Mouse (Mus musculus) layer of hippocampus, postnatal 14 days (tissue): ENCODE data around the gene B430305J03Rik. TPM values are rescaled to one million over a fixed set of nuclear protein-coding genes. Genes with fewer than 3 reads are reported as not detected.

Experiments used
- DNase-seq, 2 experiments: peaks; one replicate each; pipeline ENCODE4 v3.0.0; 2021 to 2022; ENCODE audit warnings: low spot score in 2 of 2, mixed read lengths in 1 of 2
- long read RNA-seq, 2 experiments: library from polyadenylated mRNA; stranded (forward); transcript quantifications; one replicate each; pipeline ENCODE4 v2.0.0; 2021
- total RNA-seq, 2 experiments: library from RNA; stranded (reverse); gene quantifications; 2 replicates each; pipeline ENCODE4 v1.2.3; 2021

B430305J03Rik gene
- 1 to 10 TPM; 1.9 to 2.9 TPM for total RNA-seq
- long read RNA-seq, experiment 1, partial matches to known transcripts = 0 of 2 reads
- long read RNA-seq, experiment 1, other reads (novel, unspliced or antisense) = 0 of 2 reads
- long read RNA-seq, experiment 2, partial matches to known transcripts = 0 of 3 reads
- long read RNA-seq, experiment 2, other reads (novel, unspliced or antisense) = 0 of 3 reads

DNA sequence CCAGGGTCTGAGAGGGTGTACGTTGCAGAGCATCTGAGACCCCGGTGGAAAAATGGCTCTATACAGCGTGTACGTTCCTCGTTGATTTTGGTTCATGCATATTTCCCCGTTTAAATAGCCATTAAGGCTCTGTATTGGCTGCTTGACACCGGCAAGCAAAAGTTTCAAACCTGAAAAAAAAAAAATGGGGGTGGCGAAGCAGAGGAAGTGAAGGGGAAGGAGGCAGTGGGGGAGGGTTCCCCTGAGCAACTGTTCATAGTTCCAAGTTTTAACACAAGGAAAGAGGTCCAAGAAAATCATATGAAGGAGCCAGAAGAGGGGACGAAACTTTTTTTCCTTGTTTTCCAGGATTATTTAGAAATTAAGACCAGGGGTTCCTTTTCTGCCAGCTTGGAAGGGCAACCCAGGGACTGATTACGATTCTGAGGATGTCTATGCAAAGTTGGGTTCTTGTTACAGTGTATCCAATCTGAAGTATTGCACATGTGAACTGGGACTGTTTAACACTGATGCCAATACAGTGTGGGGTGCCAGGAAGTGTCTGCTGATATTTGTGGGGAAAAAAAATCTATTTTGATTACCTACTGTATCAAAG is at the start of gene B430305J03Rik:
B430305J03Rik (minus strand) TSS at position 173 of the 595 bp plus-strand sequence.
- DNase-seq = peak in 1 of 2 experiments; percentile 31

DNA sequence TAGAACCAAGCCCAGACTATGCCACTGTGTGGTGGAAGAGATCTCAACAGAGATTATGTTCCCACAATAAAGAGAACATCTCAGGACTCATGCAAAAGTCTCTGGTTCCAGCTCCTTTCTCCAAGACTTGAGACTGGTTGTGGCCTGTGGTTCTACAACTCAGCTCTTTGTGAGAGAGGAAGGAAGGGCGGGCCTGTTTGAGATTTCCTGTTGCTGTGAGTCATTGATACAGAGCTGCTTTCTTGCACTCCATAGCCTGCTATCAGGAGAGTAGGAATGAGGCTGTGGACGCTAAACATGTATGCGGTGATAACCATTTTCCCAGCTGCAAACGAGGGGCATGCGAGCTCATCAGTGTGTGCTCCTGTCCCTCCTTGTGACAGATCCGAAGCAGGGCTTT is 43.9 kb upstream of the B430305J03Rik start:
- DNase-seq = no peak

DNA sequence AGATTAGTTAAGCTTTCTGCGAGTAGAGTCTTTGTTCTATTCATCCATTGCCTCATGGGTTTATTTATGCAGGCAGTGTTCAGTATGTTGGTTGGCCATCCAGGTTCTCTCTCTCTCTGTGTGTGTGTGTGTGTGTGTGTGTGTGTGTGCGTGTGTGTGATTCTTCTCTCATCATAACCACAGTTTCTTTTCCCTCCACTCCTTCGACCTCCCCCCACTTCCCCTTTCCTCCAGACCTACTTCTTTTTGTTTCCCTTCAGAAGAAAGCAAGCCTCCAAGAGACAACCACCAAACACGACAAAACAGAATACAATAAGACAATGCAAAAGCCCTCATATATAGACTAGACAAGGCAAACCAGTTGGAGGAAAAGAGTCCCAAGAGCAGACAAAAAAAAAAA is 41.2 kb upstream of the B430305J03Rik start:
- no peak for DNase-seq

DNA sequence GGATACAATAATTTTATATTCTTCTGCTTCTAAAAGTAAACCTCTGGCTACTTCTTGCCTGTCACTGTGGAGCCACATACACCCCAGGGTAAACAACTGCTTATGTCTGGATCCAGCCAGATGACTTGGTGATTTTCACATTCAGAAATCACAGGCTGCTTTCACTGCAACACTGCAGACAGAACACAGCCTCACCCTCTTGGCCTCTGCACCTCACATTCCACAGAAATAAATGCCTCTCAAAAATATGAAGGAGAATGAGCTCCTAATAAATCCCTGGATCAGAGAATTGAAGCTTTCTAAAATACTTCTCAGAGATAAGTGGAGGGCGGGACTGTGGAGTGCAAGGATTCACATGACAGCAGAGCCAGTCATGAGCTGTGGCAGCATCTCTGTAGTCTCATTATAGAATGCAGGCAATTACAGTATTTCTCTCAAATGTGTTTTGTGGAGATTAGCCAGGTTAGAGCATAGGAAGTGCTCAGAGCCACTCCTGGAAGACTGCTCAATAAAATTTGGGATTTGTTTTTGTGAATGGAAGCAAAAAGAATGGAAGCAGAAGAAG is 35.2 kb upstream of the B430305J03Rik start:
- no peak for DNase-seq

DNA sequence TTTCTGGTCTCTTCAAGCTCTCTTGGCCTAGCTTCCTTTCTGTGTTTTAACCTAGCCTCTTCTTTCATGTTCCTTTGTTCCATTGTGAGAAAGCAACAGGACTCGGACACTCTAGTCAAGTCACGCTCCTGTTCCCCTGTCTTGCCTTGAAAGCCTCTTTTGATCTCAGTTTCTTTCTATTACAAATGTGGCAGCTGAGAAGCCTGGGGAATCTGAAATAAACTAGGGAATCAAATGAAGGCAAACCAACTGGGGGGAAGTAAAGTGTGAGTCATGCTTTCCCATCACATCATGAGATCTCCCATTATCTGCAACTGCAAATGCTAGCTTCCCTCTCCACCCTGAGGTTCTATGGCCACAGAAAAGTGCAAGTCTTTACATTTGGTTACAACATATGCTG is 31.0 kb upstream of the B430305J03Rik start:
- DNase-seq = no peak

DNA sequence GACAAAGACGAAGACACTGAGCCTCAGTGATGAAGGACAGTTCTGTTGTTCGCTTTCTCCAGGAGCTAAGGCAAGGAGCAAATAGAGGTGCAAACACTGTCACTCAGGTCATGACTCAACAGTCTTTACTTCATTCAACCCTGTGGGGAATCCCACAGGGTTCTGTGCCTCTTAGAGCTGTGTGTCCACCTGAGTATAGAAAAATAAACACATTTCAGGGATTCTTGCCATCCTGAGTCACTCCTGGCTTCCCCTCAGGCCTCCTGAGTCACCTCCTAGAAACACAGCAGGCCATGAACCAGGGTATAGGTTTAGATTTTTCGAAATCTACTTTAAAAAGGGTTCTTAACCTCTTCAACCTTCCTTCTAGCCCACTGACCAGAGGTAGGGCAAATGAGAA is 29.6 kb upstream of the B430305J03Rik start:
- DNase-seq = no peak

DNA sequence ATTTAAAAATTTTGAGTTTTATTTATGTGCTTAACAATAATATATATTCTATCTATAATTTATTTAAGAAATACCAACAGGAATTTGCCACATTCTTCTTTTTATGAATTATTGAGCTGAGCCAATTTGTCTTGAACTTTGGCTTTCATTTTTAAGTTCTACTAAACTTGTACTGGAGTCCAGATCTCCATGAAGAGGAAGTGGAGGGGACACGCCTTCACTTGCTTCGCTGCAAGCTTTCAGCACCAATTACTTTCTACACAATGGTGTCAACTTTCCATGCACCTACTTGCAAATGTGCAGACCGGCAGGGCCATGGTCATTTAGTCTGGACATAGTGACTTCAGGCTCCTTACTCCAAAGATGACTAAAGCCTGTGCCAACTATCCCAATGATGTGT is 27.8 kb upstream of the B430305J03Rik start:
- DNase-seq = no peak

DNA sequence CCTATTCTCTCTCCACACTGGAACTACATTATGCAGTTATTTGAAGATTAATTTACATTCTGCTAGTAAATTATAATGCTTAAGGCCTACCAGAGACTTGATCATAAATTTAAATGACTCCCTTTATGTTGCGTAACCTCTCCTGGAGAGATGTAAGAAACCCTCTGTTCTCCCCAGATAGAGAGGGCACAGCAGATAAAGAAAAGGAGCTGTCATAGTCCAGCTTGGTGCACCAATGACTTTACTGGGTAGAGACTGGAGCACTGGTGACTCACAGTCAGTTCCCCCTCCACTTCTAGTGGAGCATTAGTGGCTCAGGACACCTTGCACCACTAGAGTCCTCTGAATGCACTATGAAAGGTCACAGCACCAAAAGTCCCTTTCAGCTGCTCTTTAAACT is 27.1 kb upstream of the B430305J03Rik start:
- no peak for DNase-seq

DNA sequence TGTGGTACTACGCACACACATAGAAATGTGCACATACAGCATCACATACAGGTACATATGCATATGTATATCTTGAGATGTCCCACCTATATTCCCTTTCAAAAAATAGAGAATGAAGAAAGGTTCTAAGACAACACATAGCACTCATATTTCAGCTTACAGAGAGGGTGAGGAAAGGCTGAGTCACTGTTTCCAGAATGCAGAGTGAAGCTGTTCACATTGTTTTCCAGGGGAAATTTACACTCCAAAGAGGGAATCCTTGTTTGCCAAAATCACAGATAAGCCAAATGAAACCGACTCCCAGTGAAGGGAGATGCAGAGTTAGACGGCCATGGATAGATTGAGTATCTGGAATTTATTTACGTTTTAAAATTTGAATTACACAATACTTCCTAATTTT is 25.8 kb upstream of the B430305J03Rik start:
- no peak for DNase-seq

DNA sequence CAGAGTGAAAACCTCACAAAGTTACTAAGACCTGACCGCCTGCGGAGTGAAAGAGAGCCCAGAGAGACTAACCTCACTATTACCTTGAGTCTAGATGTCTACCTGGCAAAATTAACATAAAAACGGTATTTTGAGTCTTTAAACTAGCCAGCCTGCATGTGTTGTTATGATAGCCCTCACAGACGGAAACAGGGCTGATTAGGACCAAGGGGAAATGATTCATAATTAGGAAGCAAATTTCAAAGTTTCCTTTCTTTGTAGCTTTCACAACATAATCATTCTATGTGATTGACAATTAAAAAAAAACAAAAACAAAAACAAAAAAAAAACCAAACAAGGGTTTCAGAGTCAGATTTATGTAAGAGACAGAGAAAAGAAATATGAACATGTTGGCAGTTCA is 20.6 kb upstream of the B430305J03Rik start:
- DNase-seq = no peak

DNA sequence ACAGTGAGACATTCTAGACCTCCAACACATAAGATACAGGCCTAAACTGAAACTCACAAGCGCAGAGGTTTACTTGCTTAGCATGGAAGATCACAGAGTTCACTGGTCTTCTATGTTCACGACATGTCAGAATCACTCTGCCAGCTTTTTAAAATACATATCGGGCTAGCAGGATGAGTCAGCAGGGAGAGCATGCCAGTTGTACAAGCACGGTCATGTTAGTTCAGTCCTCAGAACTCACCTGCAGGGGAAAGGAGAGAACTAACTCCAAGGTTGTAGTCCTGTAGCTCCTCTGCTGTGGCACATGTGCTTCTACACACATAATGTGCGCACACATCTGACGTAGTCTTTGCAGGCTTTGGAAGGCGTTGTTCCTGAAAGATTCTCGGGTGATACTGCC is 10.2 kb upstream of the B430305J03Rik start:
- DNase-seq = no peak

DNA sequence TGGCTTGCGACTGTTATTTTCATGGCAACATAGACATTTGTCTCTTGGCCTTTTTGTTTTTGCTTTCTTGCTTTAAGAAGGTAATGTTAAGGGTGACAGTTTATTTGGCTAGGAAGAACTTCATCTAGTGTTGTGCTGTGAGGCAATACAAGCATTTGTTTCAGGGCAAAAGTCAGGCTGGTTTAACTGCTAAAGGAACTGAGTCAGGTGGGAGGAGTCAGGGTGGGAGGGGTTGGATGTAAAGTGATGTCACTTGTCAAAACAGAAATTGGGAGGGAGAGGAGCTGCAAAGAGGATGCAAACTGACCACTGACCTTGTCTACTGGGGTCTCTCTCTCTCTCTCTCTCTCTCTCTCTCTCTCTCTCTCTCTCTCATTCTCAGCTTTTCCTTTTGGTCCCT is 2.7 kb upstream of the B430305J03Rik start:
- no peak for DNase-seq

DNA sequence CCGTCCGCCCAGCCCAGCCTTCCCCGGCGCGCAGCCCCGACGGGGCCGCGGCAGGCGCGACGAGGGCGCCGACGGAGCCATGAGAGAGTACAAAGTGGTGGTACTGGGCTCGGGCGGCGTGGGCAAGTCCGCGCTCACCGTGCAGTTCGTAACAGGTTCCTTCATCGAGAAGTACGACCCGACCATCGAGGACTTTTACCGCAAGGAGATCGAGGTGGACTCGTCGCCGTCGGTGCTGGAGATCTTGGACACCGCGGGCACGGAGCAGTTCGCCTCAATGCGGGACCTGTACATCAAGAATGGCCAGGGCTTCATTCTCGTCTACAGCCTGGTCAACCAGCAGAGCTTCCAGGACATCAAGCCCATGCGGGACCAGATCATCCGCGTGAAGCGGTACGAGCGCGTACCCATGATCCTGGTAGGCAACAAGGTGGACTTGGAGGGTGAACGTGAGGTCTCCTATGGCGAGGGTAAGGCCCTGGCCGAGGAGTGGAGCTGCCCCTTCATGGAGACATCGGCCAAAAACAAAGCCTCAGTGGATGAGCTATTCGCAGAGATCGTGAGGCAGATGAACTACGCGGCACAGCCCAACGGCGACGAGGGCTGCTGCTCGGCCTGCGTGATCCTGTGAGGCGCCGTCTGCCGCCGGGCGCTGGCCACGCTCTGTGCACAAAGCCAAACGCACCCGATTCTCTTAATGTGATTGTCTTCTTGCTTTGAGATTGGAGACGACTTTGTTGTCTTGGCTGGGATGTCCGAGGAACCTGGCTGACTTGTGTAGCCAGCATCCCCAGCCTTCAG is 573 bp downstream of the B430305J03Rik start:
- peak; percentile 49 to 59 for DNase-seq

DNA sequence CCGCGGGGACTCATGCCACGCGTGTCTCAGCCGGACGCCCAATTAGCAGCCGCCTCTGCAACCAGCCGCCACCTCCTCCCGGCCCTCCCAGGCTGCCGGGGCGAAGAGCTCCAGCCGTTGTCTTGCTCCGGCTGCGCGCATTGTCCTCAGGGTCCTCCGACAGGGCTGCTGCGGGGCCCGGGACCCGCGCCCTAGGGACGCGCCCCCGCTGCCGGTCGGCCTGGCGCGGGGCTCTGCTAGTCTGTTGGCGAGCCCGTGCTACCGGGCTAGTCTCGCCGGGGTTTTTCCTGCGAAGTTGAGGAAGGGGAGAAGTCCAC is 1.1 kb downstream of the B430305J03Rik start:
- DNase-seq = no peak

DNA sequence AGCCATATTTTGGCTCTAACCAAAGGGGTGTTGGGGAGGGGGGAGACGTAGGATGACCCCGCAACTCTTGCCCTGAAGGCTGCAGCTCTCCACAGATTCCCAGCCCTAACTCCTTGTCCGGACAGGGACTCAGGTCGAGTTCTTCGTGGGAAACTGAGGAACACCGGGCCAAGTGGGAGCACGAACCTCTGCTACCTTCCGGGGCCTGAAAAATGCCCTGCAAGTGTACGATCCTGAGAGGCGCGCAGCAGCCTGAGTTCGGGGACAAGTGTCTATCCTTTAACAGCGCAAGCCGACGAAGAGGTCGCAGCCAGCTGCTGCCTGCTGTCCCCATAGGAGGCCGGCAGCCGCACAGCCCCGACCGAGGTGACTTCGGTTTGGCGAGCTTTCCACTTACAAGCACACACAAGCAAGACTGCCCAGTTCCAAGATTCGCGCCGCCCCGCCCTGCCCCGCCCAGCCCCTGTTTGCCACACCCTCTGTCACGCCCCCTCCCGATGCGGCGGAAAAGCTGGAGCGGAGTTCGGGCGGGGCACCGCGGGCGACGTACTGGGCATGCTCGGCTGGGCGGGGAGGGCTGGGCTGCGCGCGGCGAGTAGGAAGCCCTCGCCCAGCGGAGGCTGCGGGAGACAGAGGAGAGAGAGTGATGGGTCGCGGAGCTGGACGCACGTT is 1.6 kb downstream of the B430305J03Rik start:
- peak; percentile 91 to 97 for DNase-seq

DNA sequence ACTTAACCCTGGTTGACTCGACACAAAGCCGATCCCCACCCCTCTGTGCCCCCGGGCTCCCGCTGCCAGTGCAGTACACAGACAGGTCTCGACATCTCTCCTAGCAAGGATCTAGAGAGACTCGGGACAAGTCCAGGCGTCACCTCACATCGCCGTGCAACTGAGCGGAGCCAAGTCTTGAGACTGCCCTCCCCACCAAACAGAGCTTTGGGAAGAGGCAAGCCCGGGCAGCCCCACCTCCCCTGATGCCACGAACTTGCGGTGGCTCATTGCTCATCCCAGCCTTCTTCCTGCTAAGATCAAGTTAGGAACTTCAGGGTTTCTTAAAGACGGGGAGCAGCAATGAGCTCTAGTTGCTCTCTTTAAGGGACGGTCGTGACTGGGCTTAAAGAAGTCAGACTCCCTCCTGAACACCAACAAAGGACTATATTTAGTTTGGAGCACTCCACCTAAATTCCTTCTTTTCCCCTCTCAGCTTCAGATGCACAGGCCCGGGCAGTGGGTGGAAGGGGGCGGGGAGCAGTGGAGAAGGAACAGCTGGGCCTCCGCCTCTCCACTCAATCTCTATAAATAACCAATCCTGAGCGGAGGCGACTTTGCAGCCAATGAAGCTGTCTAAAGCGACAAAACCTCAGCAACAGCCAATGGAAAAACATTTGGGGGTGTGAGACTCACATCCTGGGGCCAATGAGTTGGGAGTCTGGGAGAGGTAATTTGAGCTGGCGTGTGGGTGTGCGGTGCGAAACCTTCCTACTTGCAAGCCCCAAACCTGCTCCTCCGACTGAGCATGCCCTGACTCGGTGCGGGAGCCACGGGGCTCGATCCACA is 2.4 kb downstream of the B430305J03Rik start:
- peak; percentile 91 to 98 for DNase-seq

DNA sequence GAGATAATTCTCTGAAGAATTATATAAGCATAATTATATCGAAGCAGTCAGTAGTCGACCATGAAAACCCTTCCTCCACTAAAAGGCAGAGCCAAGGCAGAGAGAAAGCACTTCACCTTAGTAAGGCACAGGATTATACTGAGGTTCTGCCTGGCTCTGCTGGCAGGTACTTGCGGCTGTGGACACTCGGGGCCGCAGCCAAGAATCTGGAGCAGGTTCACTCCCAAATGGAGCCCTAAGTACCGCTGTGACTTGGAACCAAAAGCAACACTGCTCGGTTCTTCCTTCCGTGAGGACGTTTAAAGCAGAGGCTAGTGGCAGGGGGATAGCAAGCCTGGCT is 3.0 kb downstream of the B430305J03Rik start:
- DNase-seq = no peak

DNA sequence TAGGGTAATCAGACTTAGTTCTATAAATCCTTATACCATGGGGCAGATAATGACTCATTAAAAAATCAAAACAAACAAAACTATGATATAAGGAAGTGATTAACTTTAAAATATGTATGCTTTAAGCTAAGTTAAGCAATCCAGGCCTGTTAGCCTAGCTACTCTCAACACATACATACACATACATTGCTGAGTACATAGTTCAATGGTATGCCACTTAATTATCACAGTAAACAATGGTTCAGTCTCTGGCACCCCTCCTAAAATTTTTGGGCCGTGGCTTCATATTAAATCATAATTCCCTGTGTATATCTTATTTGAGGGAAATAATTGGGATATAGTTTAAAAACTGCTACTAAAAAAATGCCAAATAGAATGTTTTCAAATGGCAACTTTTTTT is 4.4 kb downstream of the B430305J03Rik start, which contains the start of gene Rap2b:
Rap2b (plus strand) TSS at position 301 of the 400 bp plus-strand sequence.
- no peak for DNase-seq

DNA sequence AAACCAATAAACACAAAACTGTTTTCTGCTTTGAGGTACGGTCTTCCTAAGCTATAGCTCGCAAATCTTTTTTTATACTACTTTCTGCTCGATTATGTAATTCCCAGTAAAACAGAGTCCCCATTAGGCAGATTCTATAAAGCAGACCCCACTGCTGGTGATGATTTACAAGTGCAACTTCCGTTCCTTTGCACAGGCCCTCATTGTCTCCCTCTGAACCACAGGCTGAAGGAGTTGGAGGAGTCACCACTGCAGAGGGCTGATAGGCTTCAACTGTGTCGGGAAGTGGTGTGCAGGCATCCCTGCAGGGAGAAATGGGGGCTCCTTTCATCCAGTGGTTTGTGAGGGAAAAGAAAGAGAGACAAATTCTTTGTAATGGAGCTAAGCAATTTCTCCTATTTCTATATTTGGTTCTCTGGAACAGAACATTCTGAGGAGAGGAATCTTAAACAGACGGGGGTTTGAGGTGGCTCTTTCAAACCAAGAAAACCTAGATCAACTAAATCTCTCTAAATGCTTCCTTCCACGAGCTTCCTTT is 6.9 kb downstream of the B430305J03Rik start:
- no peak for DNase-seq

DNA sequence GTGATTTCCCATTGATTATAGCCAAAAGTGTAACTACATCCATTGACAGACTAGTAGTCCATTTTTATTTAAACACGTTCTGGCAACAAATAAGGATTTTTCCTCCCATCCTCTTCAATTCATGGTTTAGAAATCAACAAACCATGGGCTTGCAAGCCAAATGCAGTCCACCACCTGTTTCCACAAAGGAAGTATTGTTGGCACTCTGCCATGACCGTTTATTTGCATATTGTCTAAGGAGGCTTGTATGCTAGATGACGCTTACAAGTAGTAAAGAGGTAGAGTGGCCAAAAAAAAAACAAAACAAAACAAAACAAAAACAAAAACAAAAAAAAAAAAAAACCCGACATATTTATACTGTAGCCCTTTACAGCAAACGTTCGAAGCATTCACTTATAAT is 7.6 kb downstream of the B430305J03Rik start:
- no peak for DNase-seq

DNA sequence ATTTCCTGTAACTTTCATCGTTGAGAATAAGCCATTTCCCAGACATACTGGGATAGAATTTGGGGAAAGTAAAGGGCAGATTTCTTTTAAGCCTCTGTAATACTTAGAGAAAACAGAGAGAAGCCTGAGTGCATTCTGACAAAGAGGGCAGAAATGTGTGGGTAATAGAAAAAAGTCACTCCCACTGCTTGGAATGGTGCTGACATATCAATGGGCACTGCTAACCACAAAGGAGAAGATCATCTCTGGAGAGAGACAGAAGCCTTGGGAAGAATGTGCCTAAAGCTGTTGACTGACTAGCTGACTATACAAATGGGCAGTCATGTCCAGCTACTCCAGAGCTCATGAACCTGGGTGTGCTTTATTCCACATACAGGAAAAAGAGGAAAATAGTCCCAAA is 10.3 kb downstream of the B430305J03Rik start:
- no peak for DNase-seq
